Mouse (Mus musculus) kidney, embryonic 14.5 days (tissue): Measurements from ENCODE around the gene Npm1. TPM values are rescaled to one million over a fixed set of nuclear protein-coding genes. Genes with fewer than 3 reads are reported as not detected.

Source experiments
- ATAC-seq: fragments of 200-750 bp; cut with Nextera tagmentation; 2 replicates; pipeline ENCODE4 v1.8.0; 2017; ENCODE audit warnings: moderate number of reproducible peaks, mild to moderate bottlenecking, moderate TSS enrichment, moderate library complexity; ENCODE audit not compliant: low FRiP score, low TSS enrichment
- H3K27ac ChIP-seq: fragments of 300-500 bp; sonication (generic); 2 replicates; pipeline ENCODE4 v1.5.1; 2014; ENCODE audit warnings: low read depth, mild to moderate bottlenecking, low read length, moderate library complexity, mixed read lengths
- H3K27me3 ChIP-seq: fragments of 300-500 bp; sonication (generic); 2 replicates; pipeline ENCODE4 v1.6.1; 2014; ENCODE audit warnings: mild to moderate bottlenecking, low read length; ENCODE audit not compliant: control insufficient read depth, insufficient read depth
- H3K36me3 ChIP-seq: fragments of 300-500 bp; sonication (generic); 2 replicates; pipeline ENCODE4 v1.6.1; 2014; ENCODE audit warnings: low read length, mixed read lengths; ENCODE audit not compliant: control insufficient read depth, insufficient read depth
- H3K4me1 ChIP-seq: fragments of 300-500 bp; sonication (generic); 2 replicates; pipeline ENCODE4 v1.6.1; 2014; ENCODE audit warnings: low read length, mixed read lengths; ENCODE audit not compliant: control insufficient read depth, insufficient read depth
- H3K4me2 ChIP-seq: fragments of 300-500 bp; sonication (generic); replicated peaks from 2 replicates; pipeline ENCODE4 v1.6.1; 2014; ENCODE audit warnings: low read depth, mild to moderate bottlenecking, low read length
- H3K4me3 ChIP-seq: fragments of 300-500 bp; sonication (generic); 2 replicates; pipeline ENCODE4 v1.5.1; 2014; ENCODE audit warnings: mild to moderate bottlenecking, low read length
- H3K9ac ChIP-seq: fragments of 300-500 bp; sonication (generic); 2 replicates; pipeline ENCODE4 v1.6.1; 2014; ENCODE audit warnings: low read depth, mild to moderate bottlenecking, low read length, moderate library complexity
- H3K9me3 ChIP-seq: fragments of 300-500 bp; sonication (generic); 2 replicates; pipeline ENCODE4 v1.6.1; 2016; ENCODE audit warnings: low read length; ENCODE audit not compliant: control insufficient read depth
- WGBS: fragments of 180-500 bp; shearing (Covaris S2); extraction: QIAGEN DNeasy Blood & Tissue Kit; methylation state at CpG from one replicate; pipeline ENCODE4 v1.1.7; 2014; 5-methylcytosine and 5-hydroxymethylcytosine counted together
- polyA plus RNA-seq: library from polyadenylated mRNA; unstranded; fragments of >200 nt; fragmentation: Nextera tagmentation; extraction: Ambion mirVana; gene quantifications from 2 replicates; pipeline ENCODE4 v1.2.1, GENCODE M21; 2014

The Npm1 gene
- polyA plus RNA-seq, 1 experiment from 2014 or later, result 1,562 TPM

DNA sequence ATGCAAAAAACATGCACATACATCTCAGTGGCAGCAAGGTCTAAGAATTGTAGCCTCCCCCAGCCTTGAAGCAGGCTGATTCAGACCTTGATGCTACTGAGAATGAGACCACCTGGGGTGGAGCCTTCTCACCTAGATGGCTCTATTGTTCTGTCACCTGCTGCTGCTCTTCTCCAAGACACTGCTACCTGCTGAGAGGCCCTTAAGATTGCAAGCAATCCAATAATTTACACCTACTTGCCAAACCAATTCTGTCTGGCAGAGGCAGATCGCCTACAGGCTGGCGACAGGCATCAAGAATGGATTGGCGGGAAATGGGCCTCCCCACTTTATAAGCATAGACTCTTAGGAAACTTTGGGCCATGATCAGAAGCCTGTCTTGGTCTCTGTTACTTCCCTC is 55.5 kb downstream of the Npm1 start:
- no peak overlapping the region for H3K9ac ChIP-seq
- no peaks in the 10 kb centered on the region for H3K4me1 ChIP-seq
- H3K27ac ChIP-seq, result no peak overlapping the region
- ATAC-seq, result no peak
- 45% methylated on average over 3 of the region's 3 CpGs for WGBS
- H3K9me3 ChIP-seq, result no peaks in the 10 kb centered on the region
- no peaks in the 10 kb centered on the region for H3K27me3 ChIP-seq
- no peak overlapping the region for H3K4me3 ChIP-seq
- H3K4me2 ChIP-seq, result no peak overlapping the region
- H3K36me3 ChIP-seq, result no peaks in the 10 kb centered on the region

DNA sequence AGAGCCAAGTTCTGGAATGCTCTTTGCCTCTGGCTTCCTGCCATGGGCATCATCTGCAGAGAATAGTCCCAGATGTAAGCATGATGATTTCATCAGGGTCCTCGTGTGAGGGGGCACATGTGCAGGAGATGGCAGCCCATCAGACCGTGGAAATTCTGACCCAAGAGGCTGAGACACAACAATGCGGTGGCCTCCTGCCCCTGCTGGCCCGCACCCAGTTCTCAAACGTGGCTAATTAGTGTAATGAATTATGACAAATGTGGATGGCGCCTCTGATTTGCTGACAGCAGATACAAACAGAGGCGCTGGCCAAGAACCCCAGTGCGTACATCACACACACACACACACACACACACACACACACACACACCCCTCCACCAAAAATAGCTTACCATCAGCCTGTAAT is 58.1 kb downstream of the Npm1 start:
- Histone ChIP-seq H3K4me2 (no peak overlapping the region), H3K27me3 (no peaks in the 10 kb centered on the region), H3K4me1 (0 out of 2 replicates have a peak, but pooled peaks cover 4% of the 10 kb centered on the region), H3K9ac (no peak overlapping the region), H3K9me3 (no peaks in the 10 kb centered on the region), H3K36me3 (no peaks in the 10 kb centered on the region), H3K27ac (no peak overlapping the region), H3K4me3 (no peak overlapping the region)
- 63% methylated on average over 8 of the region's 8 CpGs for WGBS
- ATAC-seq, result no peak

DNA sequence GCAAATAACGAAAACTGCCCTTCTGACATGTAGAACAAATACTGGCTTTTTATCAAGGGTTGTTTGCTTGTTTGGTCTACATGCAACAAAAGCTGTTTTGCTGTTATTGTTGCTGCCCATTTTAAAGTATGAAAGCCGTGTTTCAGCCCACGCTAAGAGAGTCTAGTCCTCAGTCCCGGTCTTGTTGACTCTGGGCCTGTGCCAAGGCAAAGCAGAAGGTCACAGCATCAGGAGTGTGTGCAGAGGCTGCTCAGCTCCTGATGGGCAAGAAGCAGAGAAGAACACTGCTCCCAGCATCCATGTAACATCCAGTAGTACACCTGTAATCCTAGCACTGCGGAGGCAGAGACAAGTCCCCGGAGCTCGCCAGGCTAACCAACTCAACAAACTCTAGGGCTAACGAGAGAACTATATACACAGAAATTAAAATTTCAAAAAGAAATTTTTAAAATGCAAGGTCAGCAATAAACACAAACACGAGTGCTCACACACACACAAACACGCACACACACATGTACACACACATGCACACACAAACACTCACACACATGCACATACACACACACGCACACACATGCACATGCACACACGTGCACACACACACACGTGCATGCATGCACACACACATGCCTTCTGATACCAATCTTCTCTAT is 59.6 kb downstream of the Npm1 start:
- H3K4me3 ChIP-seq, result no peak overlapping the region
- 81% methylated on average over 13 of the region's 13 CpGs for WGBS
- no peak for ATAC-seq

More for the DNA sequence above, 59.6 kb downstream of the Npm1 start:
- no peaks in the 10 kb centered on the region for H3K27me3 ChIP-seq
- H3K27ac ChIP-seq, result no peak overlapping the region
- no peaks in the 10 kb centered on the region for H3K36me3 ChIP-seq
- H3K4me2 ChIP-seq, result no peak overlapping the region
- H3K9me3 ChIP-seq, result no peaks in the 10 kb centered on the region
- H3K9ac ChIP-seq, result no peak overlapping the region
- H3K4me1 ChIP-seq, result 0 out of 2 replicates have a peak, but pooled peaks cover 4% of the 10 kb centered on the region

Other genes with a start within 250 kb of the Npm1 start
- gene Fgf18, start 15.8 kb downstream of the Npm1 start, polyA plus RNA-seq, result 3.0 and 4.0 TPM in 2 replicates
- gene Tlx3, start 40.4 kb upstream of the Npm1 start, polyA plus RNA-seq, result 0.13 TPM in 1 of 2 replicates, not detected in the other
- not detected in 2 replicates for gene Gm12117, start 113.5 kb upstream of the Npm1 start, polyA plus RNA-seq